Comparison of ENCODE assay signal across 7 mouse cellular contexts in the genomic region with DNA sequence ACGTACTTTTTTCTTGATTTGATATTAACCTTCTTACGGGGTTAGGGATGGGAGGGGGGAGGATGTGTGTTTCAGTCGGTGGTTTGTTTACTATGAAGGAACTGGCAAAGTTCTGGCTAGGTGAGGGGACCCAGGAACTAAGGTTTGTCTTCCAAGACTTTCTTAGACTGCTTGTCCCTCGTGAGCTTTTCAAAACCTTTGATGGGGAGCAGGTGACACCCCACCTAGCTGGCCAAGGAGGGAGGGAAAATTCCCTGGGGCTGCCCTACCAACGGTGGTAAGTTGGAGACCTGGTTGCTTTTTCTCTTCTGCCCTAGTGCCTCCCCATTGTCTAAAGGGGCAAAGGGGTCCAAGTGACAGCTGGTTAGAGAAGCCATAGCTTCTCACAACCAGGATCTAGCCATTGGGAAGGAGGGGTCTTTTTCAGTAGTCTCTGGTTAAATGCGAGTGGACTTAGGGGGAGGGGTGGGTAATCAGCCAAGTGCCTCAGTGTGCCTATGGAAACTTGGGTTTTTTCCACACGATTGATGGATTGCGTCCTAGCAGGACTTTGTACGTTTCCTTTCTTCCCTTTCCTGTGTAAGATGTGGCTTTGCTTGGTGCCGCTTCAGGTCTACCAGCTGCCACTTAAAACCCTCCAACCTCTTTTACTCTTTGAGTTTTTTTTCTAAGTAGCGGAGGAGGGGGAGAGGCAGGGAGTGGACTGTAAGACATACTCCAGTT. TPM values are rescaled to one million over a fixed set of nuclear protein-coding genes. Genes with fewer than 3 reads are reported as not detected.
A peak's percentile ranks its signal among the peaks of the same experiment; 100 is the strongest.
DNase-seq lines count a peak whose midpoint lies in the region; ATAC-seq and TF ChIP-seq lines count a peak whose summit lies in the region.

No protein-coding gene starts in this region.

- H3K4me1 ChIP-seq in neural tube, embryonic 11.5 days (ENCODE audit: control insufficient read depth, insufficient read depth, low read length) = peaks cover 16% of the 10 kb centered on the region
- peaks cover 20% of the 10 kb centered on the region for H3K4me1 ChIP-seq in embryonic facial prominence, embryonic 14.5 days (ENCODE audit: control insufficient read depth, insufficient read depth, low read length)
- H3K4me1 ChIP-seq in intestine, postnatal 0 days (replicated peaks; ENCODE audit: control insufficient read depth, insufficient read depth, low read length) = 0 out of 2 replicates have a peak, but pooled peaks cover 2% of the 10 kb centered on the region
- H3K4me1 ChIP-seq in neural tube, embryonic 13.5 days (replicated peaks) = peaks cover 67% of the 10 kb centered on the region

- H3K4me3 ChIP-seq in neural tube, embryonic 11.5 days (ENCODE audit: low read depth, low read length) = peak overlapping the region; percentile 76
- peak overlapping the region; percentile 79 for H3K4me3 ChIP-seq in embryonic facial prominence, embryonic 14.5 days (ENCODE audit: low read depth, low read length)
- peak overlapping the region; percentile 84 for H3K4me3 ChIP-seq in intestine, postnatal 0 days (ENCODE audit: low read depth, low read length)
- peak overlapping the region; percentile 75 for H3K4me3 ChIP-seq in neural tube, embryonic 13.5 days

- H3K36me3 ChIP-seq in neural tube, embryonic 11.5 days (ENCODE audit: control insufficient read depth, insufficient read depth, low read length) = no peaks in the 10 kb centered on the region
- H3K36me3 ChIP-seq in embryonic facial prominence, embryonic 14.5 days (ENCODE audit: control insufficient read depth, insufficient read depth, low read length) = 0 out of 2 replicates have a peak, but pooled peaks cover 3% of the 10 kb centered on the region
- peaks cover 9% of the 10 kb centered on the region; the same call in 1 of the 2 replicates for H3K36me3 ChIP-seq in intestine, postnatal 0 days (ENCODE audit: control insufficient read depth, insufficient read depth)
- no peaks in the 10 kb centered on the region for H3K36me3 ChIP-seq in neural tube, embryonic 13.5 days

- DNase-seq in neural tube, embryonic 11.5 days (ENCODE audit: low spot score) = peak; percentile 49
- no peak for DNase-seq in neural tube, embryonic 10.5 days (ENCODE audit: extremely low spot score, low spot score)
- peak; percentile 31 for DNase-seq in embryonic facial prominence, embryonic 14.5 days (ENCODE audit: low spot score)
- DNase-seq in layer of hippocampus, adult 11-12 months (ENCODE audit: low spot score) = no peak
- no peak for DNase-seq in right cerebral cortex, adult 2 months (ENCODE audit: low spot score in 2 of 2)

- no peaks in the 10 kb centered on the region for H3K9me3 ChIP-seq in neural tube, embryonic 11.5 days (ENCODE audit: control insufficient read depth, low read length)
- no peaks in the 10 kb centered on the region for H3K9me3 ChIP-seq in embryonic facial prominence, embryonic 14.5 days (ENCODE audit: control insufficient read depth, low read length)
- H3K9me3 ChIP-seq in intestine, postnatal 0 days (ENCODE audit: control insufficient read depth) = no peaks in the 10 kb centered on the region
- H3K9me3 ChIP-seq in neural tube, embryonic 13.5 days = no peaks in the 10 kb centered on the region

- peak overlapping the region; percentile 82 for H3K4me2 ChIP-seq in neural tube, embryonic 11.5 days (ENCODE audit: low read depth)
- H3K4me2 ChIP-seq in embryonic facial prominence, embryonic 14.5 days (ENCODE audit: low read depth, low read length) = peak overlapping the region; percentile 96
- peak overlapping the region; percentile 75 for H3K4me2 ChIP-seq in intestine, postnatal 0 days (replicated peaks; ENCODE audit: low read depth)
- H3K4me2 ChIP-seq in neural tube, embryonic 13.5 days = peak overlapping the region; percentile 91

- H3K27ac ChIP-seq in neural tube, embryonic 11.5 days (ENCODE audit: low read depth, low read length) = peak overlapping the region; percentile 29; the same call in 1 of the 2 replicates
- H3K27ac ChIP-seq in embryonic facial prominence, embryonic 14.5 days (replicated peaks; ENCODE audit: low read depth, low read length) = peak overlapping the region; percentile 99
- H3K27ac ChIP-seq in intestine, postnatal 0 days (ENCODE audit: low read depth, low read length) = peak overlapping the region; percentile 46; the same call in 1 of the 2 replicates
- peak overlapping the region; percentile 98 for H3K27ac ChIP-seq in neural tube, embryonic 13.5 days (replicated peaks)

- H3K9ac ChIP-seq in neural tube, embryonic 11.5 days (ENCODE audit: low read length) = peak overlapping the region; percentile 100
- H3K9ac ChIP-seq in embryonic facial prominence, embryonic 14.5 days (ENCODE audit: low read depth, low read length) = peak overlapping the region; percentile 100
- peak overlapping the region; percentile 98 for H3K9ac ChIP-seq in intestine, postnatal 0 days (ENCODE audit: low read depth, low read length)
- peak overlapping the region; percentile 99 for H3K9ac ChIP-seq in neural tube, embryonic 13.5 days

- H3K27me3 ChIP-seq in neural tube, embryonic 11.5 days (ENCODE audit: control insufficient read depth, insufficient read depth, low read length) = no peaks in the 10 kb centered on the region
- H3K27me3 ChIP-seq in embryonic facial prominence, embryonic 14.5 days (replicated peaks; ENCODE audit: control insufficient read depth, insufficient read depth, low read length) = no peaks in the 10 kb centered on the region
- H3K27me3 ChIP-seq in intestine, postnatal 0 days (replicated peaks; ENCODE audit: control insufficient read depth, insufficient read depth, low read length) = no peaks in the 10 kb centered on the region
- no peaks in the 10 kb centered on the region for H3K27me3 ChIP-seq in neural tube, embryonic 13.5 days

- 9% methylated on average over 11 of the region's 11 CpGs for WGBS in neural tube, embryonic 11.5 days
- 9% methylated on average over 11 of the region's 11 CpGs for whole genome bisulfite sequencing in embryonic facial prominence, embryonic 14.5 days
- WGBS in intestine, postnatal 0 days = 1% methylated on average over 11 of the region's 11 CpGs
- 7% methylated on average over 11 of the region's 11 CpGs for WGBS in neural tube, embryonic 13.5 days

- no peak for ATAC-seq in neural tube, embryonic 11.5 days (ENCODE audit: insufficient read depth, low FRiP score, low TSS enrichment)
- no peak for ATAC-seq in embryonic facial prominence, embryonic 14.5 days (ENCODE audit: low read depth)
- ATAC-seq in intestine, postnatal 0 days = no peak
- ATAC-seq in neural tube, embryonic 13.5 days (ENCODE audit: low read depth) = no peak

- TF ChIP-seq CTCF in intestine, postnatal 0 days (IDR thresholded peaks at IDR 0.05; ENCODE audit: low read depth) = no peak

RNA-seq across cellular contexts. Expression of a gene that starts 1.4 kb away (rescaled TPM):
- 289 and 340 TPM in 2 replicates for polyA plus RNA-seq in neural tube, embryonic 11.5 days (2014; fragmentation: Nextera tagmentation; extraction: Ambion mirVana)
- polyA plus RNA-seq in embryonic facial prominence, embryonic 14.5 days (2014; fragmentation: Nextera tagmentation; extraction: Ambion mirVana) = 168 and 202 TPM in 2 replicates
- polyA plus RNA-seq in intestine, postnatal 0 days (2015; fragmentation: Nextera tagmentation; extraction: Ambion mirVana) = 298 and 319 TPM in 2 replicates
- 275 and 287 TPM in 2 replicates for polyA plus RNA-seq in neural tube, embryonic 13.5 days (2015; fragmentation: Nextera tagmentation; extraction: Ambion mirVana)

RNA-seq across cellular contexts. Expression of a gene that starts 12.0 kb away (rescaled TPM):
- polyA plus RNA-seq in neural tube, embryonic 11.5 days (2014; fragmentation: Nextera tagmentation; extraction: Ambion mirVana) = not detected in 2 replicates
- not detected in 2 replicates for polyA plus RNA-seq in embryonic facial prominence, embryonic 14.5 days (2014; fragmentation: Nextera tagmentation; extraction: Ambion mirVana)
- polyA plus RNA-seq in intestine, postnatal 0 days (2015; fragmentation: Nextera tagmentation; extraction: Ambion mirVana) = 2.2 and 2.6 TPM in 2 replicates
- not detected in 2 replicates for polyA plus RNA-seq in neural tube, embryonic 13.5 days (2015; fragmentation: Nextera tagmentation; extraction: Ambion mirVana)

RNA-seq across cellular contexts. Expression of a gene that starts 33.0 kb away (rescaled TPM):
- 59.5 and 65.6 TPM in 2 replicates for polyA plus RNA-seq in neural tube, embryonic 11.5 days (2014; fragmentation: Nextera tagmentation; extraction: Ambion mirVana)
- 42.6 and 43.6 TPM in 2 replicates for polyA plus RNA-seq in embryonic facial prominence, embryonic 14.5 days (2014; fragmentation: Nextera tagmentation; extraction: Ambion mirVana)
- 44.1 and 48.8 TPM in 2 replicates for polyA plus RNA-seq in intestine, postnatal 0 days (2015; fragmentation: Nextera tagmentation; extraction: Ambion mirVana)
- 46.5 and 52.9 TPM in 2 replicates for polyA plus RNA-seq in neural tube, embryonic 13.5 days (2015; fragmentation: Nextera tagmentation; extraction: Ambion mirVana)

RNA-seq across cellular contexts. Expression of a gene that starts 45.3 kb away (rescaled TPM):
- 250 and 259 TPM in 2 replicates for polyA plus RNA-seq in neural tube, embryonic 11.5 days (2014; fragmentation: Nextera tagmentation; extraction: Ambion mirVana)
- 197 and 220 TPM in 2 replicates for polyA plus RNA-seq in embryonic facial prominence, embryonic 14.5 days (2014; fragmentation: Nextera tagmentation; extraction: Ambion mirVana)
- polyA plus RNA-seq in intestine, postnatal 0 days (2015; fragmentation: Nextera tagmentation; extraction: Ambion mirVana) = 97.0 and 100 TPM in 2 replicates
- 185 and 196 TPM in 2 replicates for polyA plus RNA-seq in neural tube, embryonic 13.5 days (2015; fragmentation: Nextera tagmentation; extraction: Ambion mirVana)

Comparison
In these comparisons a context has a peak if more than half of its experiments do, and no peak if none do; other contexts are left out.
1. DNase-seq: peak in neural tube, embryonic 11.5 days (single experiment) and embryonic facial prominence, embryonic 14.5 days (single experiment); none in neural tube, embryonic 10.5 days (single experiment), layer of hippocampus, adult 11-12 months (single experiment) and right cerebral cortex, adult 2 months (0 of 2).
2. H3K27ac ChIP-seq: peak in every context shown above with its lines; median percentile 99 in embryonic facial prominence, embryonic 14.5 days; 98 in neural tube, embryonic 13.5 days; 46 in intestine, postnatal 0 days; 29 in neural tube, embryonic 11.5 days.
3. Peak in every context shown above with its lines, with median percentiles within 50 percentile points of each other: H3K4me2 ChIP-seq, H3K4me3 ChIP-seq and H3K9ac ChIP-seq.